Mouse (Mus musculus): Measurements from ENCODE around the gene Sept3. TPM values are rescaled to one million over a fixed set of nuclear protein-coding genes. Genes with fewer than 3 reads are reported as not detected.

The Sept3 gene
- polyA plus RNA-seq, 1 experiment: not detected

DNA sequence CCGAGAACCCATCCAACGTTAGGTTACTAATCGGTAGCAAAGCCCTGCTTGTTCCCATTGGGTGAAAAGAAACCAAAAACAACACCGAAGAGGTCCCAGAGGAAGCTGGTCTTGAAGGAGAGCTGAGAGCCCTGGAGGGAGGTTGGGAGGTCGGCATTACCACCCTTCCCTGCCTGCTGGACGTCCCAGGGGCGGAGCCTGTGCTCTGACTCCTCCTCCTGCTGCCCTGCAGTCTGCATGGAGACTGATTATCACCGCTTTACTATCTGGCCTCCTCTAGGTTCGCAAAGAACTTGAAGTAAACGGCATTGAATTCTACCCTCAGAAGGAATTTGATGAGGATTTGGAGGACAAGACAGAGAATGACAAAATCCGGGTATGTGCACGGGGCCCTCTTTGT, 11.5 kb downstream of the Sept3 start:
- H3K36me3 ChIP-seq (ENCODE audit: control insufficient read depth): no peaks in the 10 kb centered on the region
- H3K27me3 ChIP-seq (ENCODE audit: control insufficient read depth): peaks cover 6% of the 10 kb centered on the region
- TF ChIP-seq TAL1 (IDR thresholded peaks at IDR 0.05; ENCODE audit: low read length): no peak
- no peak for TF ChIP-seq GATA1 (IDR thresholded peaks at IDR 0.05; ENCODE audit: low read length)
- no peak overlapping the region for H3K4me3 ChIP-seq (replicated peaks)
- peaks cover 3% of the 10 kb centered on the region for H3K4me1 ChIP-seq (ENCODE audit: control insufficient read depth)
- no peaks in the 10 kb centered on the region for H3K9me3 ChIP-seq (ENCODE audit: control insufficient read depth, low read length)

DNA sequence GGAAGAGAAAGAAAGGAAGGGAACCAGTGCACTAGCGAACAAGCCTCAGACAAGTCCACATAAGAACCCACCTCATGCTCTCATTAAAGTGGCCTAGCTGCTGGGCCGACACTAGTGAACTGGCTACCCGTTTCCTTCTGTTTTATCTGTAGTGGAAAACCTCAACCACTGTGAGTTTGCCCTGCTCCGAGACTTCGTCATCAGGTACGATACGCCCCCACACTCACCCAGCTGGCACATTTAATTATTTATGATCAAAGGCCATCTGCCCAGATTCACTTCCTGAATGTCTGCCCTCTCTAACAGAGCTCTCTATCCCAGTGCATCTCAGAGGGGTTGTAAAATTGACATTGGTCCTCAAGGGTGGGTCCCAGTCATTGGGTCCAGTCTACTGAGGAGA, 15.6 kb downstream of the Sept3 start:
- H3K9me3 ChIP-seq (ENCODE audit: control insufficient read depth, low read length): no peaks in the 10 kb centered on the region
- TF ChIP-seq TAL1 (IDR thresholded peaks at IDR 0.05; ENCODE audit: low read length): no peak
- TF ChIP-seq GATA1 (IDR thresholded peaks at IDR 0.05; ENCODE audit: low read length): no peak
- peaks cover 16% of the 10 kb centered on the region for H3K27me3 ChIP-seq (ENCODE audit: control insufficient read depth)
- no peaks in the 10 kb centered on the region for H3K36me3 ChIP-seq (ENCODE audit: control insufficient read depth)
- peaks cover 11% of the 10 kb centered on the region for H3K4me1 ChIP-seq (ENCODE audit: control insufficient read depth)
- H3K4me3 ChIP-seq (replicated peaks): no peak overlapping the region

DNA sequence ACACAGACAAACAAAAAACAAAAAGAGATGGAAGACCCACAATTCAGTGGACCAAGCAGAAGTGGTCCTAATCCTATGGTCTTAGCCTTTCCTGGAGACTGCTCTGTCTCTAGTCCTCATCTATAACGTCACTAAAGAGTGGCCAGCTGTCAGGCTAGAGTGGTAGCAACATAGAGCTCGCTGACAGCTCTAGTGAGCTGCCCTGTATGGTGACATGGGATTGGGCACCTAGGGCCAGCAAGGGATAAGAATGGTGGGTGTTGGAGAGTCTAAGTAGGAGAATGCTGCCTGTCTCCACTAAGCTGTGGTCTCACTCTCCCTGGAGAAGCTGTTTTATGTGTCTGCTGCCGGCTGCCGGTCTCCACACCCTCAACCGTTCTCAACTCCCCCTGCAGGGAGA, 18.2 kb downstream of the Sept3 start:
- H3K27me3 ChIP-seq (ENCODE audit: control insufficient read depth): peaks cover 10% of the 10 kb centered on the region
- H3K4me3 ChIP-seq (replicated peaks): no peak overlapping the region
- no peaks in the 10 kb centered on the region for H3K9me3 ChIP-seq (ENCODE audit: control insufficient read depth, low read length)
- TF ChIP-seq GATA1 (IDR thresholded peaks at IDR 0.05; ENCODE audit: low read length) (no peak), TAL1 (IDR thresholded peaks at IDR 0.05; ENCODE audit: low read length) (no peak)
- H3K36me3 ChIP-seq (ENCODE audit: control insufficient read depth): no peaks in the 10 kb centered on the region
- peaks cover 11% of the 10 kb centered on the region for H3K4me1 ChIP-seq (ENCODE audit: control insufficient read depth)

DNA sequence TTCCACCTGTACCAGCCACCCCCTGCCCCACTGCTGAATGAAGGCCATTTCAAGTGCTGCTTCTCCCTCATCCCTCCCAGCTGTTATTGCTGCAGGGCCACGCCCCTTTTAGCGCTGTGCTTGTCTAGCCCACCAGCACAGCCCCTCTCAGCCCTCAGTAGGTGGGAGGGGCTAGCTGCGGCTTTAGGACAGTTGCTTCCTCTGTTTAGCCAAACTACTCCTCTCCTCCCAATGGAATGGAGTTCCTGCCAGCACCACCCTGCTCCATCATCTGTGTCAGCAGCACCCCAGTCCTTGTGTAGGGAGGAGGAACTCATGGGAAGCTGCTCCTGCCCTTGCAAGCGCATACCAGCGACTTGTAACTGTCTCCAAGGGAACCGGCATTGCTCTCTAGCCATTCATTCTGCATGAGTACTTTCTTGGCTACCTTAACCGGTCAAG, 18.6 kb downstream of the Sept3 start:
- peaks cover 11% of the 10 kb centered on the region for H3K4me1 ChIP-seq (ENCODE audit: control insufficient read depth)
- peaks cover 10% of the 10 kb centered on the region for H3K27me3 ChIP-seq (ENCODE audit: control insufficient read depth)
- H3K9me3 ChIP-seq (ENCODE audit: control insufficient read depth, low read length): no peaks in the 10 kb centered on the region
- no peak overlapping the region for H3K4me3 ChIP-seq (replicated peaks)
- no peaks in the 10 kb centered on the region for H3K36me3 ChIP-seq (ENCODE audit: control insufficient read depth)
- no peak for TF ChIP-seq TAL1 (IDR thresholded peaks at IDR 0.05; ENCODE audit: low read length)

DNA sequence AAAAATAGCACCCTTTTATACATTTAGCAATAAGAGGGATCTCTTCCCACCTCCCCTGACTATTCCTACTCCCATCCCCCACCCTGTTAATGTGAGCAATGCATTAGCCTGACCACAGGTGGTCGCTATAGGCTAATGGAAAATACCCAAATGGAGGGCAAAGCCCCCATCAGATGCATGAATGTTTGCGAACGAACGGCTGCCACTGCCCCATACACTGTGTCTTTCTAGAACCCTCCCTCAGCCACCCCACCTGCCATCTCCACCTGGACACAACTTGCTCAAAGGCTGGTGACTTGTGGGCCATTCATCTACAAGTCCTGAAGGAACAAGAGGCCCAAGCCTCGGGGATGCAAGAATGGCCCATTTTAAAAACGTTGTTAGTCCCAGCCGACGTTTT, 19.4 kb downstream of the Sept3 start:
- no peak for TF ChIP-seq GATA1 (IDR thresholded peaks at IDR 0.05; ENCODE audit: low read length)
- no peak for TF ChIP-seq TAL1 (IDR thresholded peaks at IDR 0.05; ENCODE audit: low read length)
- Histone ChIP-seq H3K9me3 (ENCODE audit: control insufficient read depth, low read length) (peaks cover 6% of the 10 kb centered on the region), H3K27me3 (ENCODE audit: control insufficient read depth) (peaks cover 15% of the 10 kb centered on the region), H3K36me3 (ENCODE audit: control insufficient read depth) (no peaks in the 10 kb centered on the region), H3K4me1 (ENCODE audit: control insufficient read depth) (peaks cover 15% of the 10 kb centered on the region), H3K4me3 (replicated peaks) (no peak overlapping the region)

DNA sequence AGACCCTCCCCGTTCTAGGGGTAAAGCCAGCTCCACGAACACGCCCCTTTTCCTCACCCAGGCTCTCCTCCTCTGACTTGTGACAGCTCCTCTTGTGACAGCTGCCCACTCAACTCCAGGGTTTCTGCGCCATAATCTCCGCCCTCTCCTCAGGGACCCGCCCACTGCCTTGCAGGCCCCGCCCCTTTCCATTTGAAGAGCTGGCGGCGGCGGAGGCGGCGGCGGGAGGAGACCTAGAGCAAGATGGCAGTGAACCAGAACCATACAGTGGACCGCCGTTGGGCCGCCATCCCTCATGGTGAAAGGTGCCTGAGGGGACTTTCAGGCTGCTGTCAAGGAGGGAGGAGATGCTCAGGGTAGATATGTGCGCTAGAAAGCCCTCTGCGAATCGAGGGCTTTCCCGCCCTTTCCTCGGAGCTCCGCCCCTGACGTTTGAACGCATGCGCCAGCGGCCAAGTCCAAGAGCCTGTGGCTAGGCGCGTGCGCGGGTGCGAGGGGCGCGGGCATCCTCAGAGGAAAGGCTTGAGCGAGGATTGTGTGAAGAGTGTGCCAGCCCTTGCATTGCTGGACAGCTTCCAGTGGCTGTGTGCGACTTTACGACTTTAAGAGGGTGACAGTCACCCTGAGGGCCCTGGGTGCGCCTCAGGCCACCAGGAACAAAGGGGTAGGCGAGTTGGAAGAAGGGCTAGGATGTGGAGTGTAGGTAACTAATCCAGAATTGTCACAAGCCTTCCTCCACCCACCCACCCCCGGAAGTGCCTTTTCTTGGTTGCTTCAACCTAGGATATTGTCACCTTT, 24.3 kb downstream of the Sept3 start, which contains the start of gene Wbp2nl:
Gene Wbp2nl (plus strand): TSS at position 191 of the 798 bp plus-strand sequence.
- Histone ChIP-seq H3K4me3 (replicated peaks) (no peak within 1 kb of the TSS), H3K27me3 (ENCODE audit: control insufficient read depth) (peaks cover 9% of the 10 kb centered on the region), H3K9me3 (ENCODE audit: control insufficient read depth, low read length) (peaks cover 6% of the 10 kb centered on the region), H3K36me3 (ENCODE audit: control insufficient read depth) (no peaks in the 10 kb centered on the region), H3K4me1 (ENCODE audit: control insufficient read depth) (peaks cover 13% of the 10 kb centered on the region)
- TF ChIP-seq TAL1 (IDR thresholded peaks at IDR 0.05; ENCODE audit: low read length) (no peak), GATA1 (IDR thresholded peaks at IDR 0.05; ENCODE audit: low read length) (no peak)

DNA sequence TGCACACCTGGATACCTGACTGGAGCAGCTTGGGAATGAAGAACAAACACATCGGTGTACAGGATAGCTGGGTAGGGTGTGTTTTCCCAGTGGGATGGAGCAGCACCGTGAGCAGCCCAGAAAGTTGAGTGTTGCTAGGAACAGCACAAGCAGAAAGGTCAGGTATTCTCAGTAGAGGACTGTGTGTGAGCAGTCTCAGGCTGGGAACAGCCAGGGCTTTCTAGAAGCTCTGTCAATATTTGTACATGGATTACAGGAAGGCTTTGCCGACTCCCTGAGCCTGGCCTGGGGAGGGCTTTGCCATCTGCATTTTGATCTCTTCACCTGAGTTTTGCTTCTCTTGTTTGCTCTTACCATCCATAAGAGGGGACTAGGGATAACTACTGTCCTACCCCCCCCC, 32.4 kb downstream of the Sept3 start:
- Histone ChIP-seq H3K9me3 (ENCODE audit: control insufficient read depth, low read length) (no peaks in the 10 kb centered on the region), H3K36me3 (ENCODE audit: control insufficient read depth) (no peaks in the 10 kb centered on the region), H3K4me1 (ENCODE audit: control insufficient read depth) (no peaks in the 10 kb centered on the region), H3K4me3 (replicated peaks) (no peak overlapping the region), H3K27me3 (ENCODE audit: control insufficient read depth) (no peaks in the 10 kb centered on the region)
- TF ChIP-seq GATA1 (IDR thresholded peaks at IDR 0.05; ENCODE audit: low read length): no peak
- no peak for TF ChIP-seq TAL1 (IDR thresholded peaks at IDR 0.05; ENCODE audit: low read length)

DNA sequence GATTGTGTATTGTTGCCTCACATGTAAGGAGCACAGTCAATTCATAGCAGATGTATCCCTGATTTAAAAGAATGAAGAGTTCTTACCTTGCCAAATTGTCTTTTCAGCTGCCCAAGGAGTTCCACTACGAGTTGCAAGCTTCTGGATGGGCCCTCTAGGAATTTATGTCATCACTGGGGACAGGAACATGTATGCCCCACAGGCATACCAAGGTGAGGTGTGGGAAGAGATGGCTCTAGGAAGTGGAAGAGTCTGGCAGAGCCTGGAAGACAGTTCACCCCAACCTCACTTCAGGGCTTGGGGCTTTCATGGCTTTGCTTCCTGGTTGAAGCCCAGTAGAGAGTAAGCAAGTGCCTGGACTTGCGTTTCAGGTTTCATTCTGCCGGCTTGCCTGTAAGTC, 33.7 kb downstream of the Sept3 start:
- no peak overlapping the region for H3K4me3 ChIP-seq (replicated peaks)
- no peaks in the 10 kb centered on the region for H3K36me3 ChIP-seq (ENCODE audit: control insufficient read depth)
- H3K9me3 ChIP-seq (ENCODE audit: control insufficient read depth, low read length): no peaks in the 10 kb centered on the region
- TF ChIP-seq GATA1 (IDR thresholded peaks at IDR 0.05; ENCODE audit: low read length): no peak
- no peak for TF ChIP-seq TAL1 (IDR thresholded peaks at IDR 0.05; ENCODE audit: low read length)
- no peaks in the 10 kb centered on the region for H3K4me1 ChIP-seq (ENCODE audit: control insufficient read depth)
- H3K27me3 ChIP-seq (ENCODE audit: control insufficient read depth): no peaks in the 10 kb centered on the region

DNA sequence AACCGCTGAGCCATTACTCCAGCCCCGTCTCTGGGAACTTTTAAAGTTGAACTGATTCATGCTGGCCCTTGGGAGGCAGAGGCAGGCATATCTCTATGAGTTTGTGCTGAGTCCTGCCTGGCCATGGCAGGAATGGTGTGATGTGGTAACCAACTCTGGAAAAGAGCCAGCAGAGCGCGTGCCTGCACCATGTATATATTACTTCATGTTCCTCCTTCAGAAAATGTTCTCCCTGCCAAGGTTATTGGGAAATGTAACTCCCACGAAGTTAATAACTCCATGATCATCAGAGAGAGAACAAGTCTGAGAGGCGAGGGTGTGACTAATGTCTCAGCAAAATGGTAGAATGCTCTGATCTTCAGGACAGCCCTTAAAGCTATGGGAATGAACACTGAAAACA, 43.1 kb downstream of the Sept3 start:
- Histone ChIP-seq H3K9me3 (ENCODE audit: control insufficient read depth, low read length) (peaks cover 6% of the 10 kb centered on the region), H3K4me1 (ENCODE audit: control insufficient read depth) (peaks cover 3% of the 10 kb centered on the region), H3K36me3 (ENCODE audit: control insufficient read depth) (no peaks in the 10 kb centered on the region), H3K27me3 (ENCODE audit: control insufficient read depth) (no peaks in the 10 kb centered on the region), H3K4me3 (replicated peaks) (no peak overlapping the region)
- TF ChIP-seq GATA1 (IDR thresholded peaks at IDR 0.05; ENCODE audit: low read length) (no peak), TAL1 (IDR thresholded peaks at IDR 0.05; ENCODE audit: low read length) (no peak)
